8 mouse cellular contexts compared by ENCODE assay signal in genomic region chr2:28514489-28514888, GRCm38 (mm10). TPM values are rescaled to one million over a fixed set of nuclear protein-coding genes. Genes with fewer than 3 reads are reported as not detected.
A peak's percentile ranks its signal among the peaks of the same experiment; 100 is the strongest.
DNase-seq lines count a peak whose midpoint lies in the region; ATAC-seq and TF ChIP-seq lines count a peak whose summit lies in the region.

No protein-coding gene starts in this region.

- no peak overlapping the region for H3ac ChIP-seq in myocyte (ENCODE audit: control insufficient read depth, insufficient read length)

- TF ChIP-seq EP300 in heart, adult 2 months (IDR thresholded peaks at IDR 0.05; ENCODE audit: insufficient read depth, low read depth, low read length) = peak; percentile 91

- intact Hi-C loops in heart, adult 2 months (cut with DNase I) = loop anchor here (1.0 to 5.0 kb wide), 3 partner anchors 34 to 128 kb away; partner anchors contain the start of gene Tsc1

- WGBS in heart, adult 2 months = 13% methylated on average over 5 of the region's 5 CpGs
- WGBS in kidney, adult 2 months = 17% methylated on average over 5 of the region's 5 CpGs
- 15% methylated on average over 5 of the region's 5 CpGs for whole genome bisulfite sequencing in liver, embryonic 11.5 days
- whole genome bisulfite sequencing in stomach, embryonic 14.5 days = 17% methylated on average over 5 of the region's 5 CpGs

- TF ChIP-seq CTCF in heart, adult 2 months (IDR thresholded peaks at IDR 0.05) = peak; percentile 90
- peak; percentile 87 for TF ChIP-seq CTCF in kidney, adult 2 months (conservative IDR thresholded peaks at IDR 0.05; ENCODE audit: insufficient read depth, insufficient read length, low read depth, low read length)

- no peak for ATAC-seq in liver, embryonic 11.5 days (replicated peaks; ENCODE audit: low FRiP score)
- ATAC-seq in stomach, embryonic 14.5 days (ENCODE audit: insufficient number of reproducible peaks, insufficient read depth, low FRiP score, low read depth) = no peak

- H3K36me3 ChIP-seq in heart, adult 2 months (ENCODE audit: control insufficient read depth, insufficient read depth, low read length) = no peaks in the 10 kb centered on the region
- no peaks in the 10 kb centered on the region for H3K36me3 ChIP-seq in kidney, adult 2 months (ENCODE audit: control insufficient read depth, insufficient read depth, low read length)
- no peaks in the 10 kb centered on the region for H3K36me3 ChIP-seq in liver, embryonic 11.5 days (ENCODE audit: control insufficient read depth, insufficient read depth, low read length)
- no peaks in the 10 kb centered on the region for H3K36me3 ChIP-seq in myocyte (ENCODE audit: control insufficient read depth, insufficient read depth)
- no peaks in the 10 kb centered on the region for H3K36me3 ChIP-seq in stomach, embryonic 14.5 days (ENCODE audit: control insufficient read depth, insufficient read depth, low read length)

- H3K9me3 ChIP-seq in liver, embryonic 11.5 days (ENCODE audit: control insufficient read depth, low read length) = no peaks in the 10 kb centered on the region
- no peaks in the 10 kb centered on the region for H3K9me3 ChIP-seq in stomach, embryonic 14.5 days (ENCODE audit: control insufficient read depth, low read depth, low read length)

- H3K4me1 ChIP-seq in heart, adult 2 months (ENCODE audit: control insufficient read depth, insufficient read depth, low read length) = peaks cover 11% of the 10 kb centered on the region
- H3K4me1 ChIP-seq in kidney, adult 2 months (ENCODE audit: control insufficient read depth, insufficient read depth, low read length) = peaks cover 22% of the 10 kb centered on the region; the same call in 1 of the 2 replicates
- peaks cover 7% of the 10 kb centered on the region; the same call in 1 of the 2 replicates for H3K4me1 ChIP-seq in liver, embryonic 11.5 days (replicated peaks; ENCODE audit: control insufficient read depth, insufficient read depth, low read length)
- peaks cover 16% of the 10 kb centered on the region for H3K4me1 ChIP-seq in stomach, embryonic 14.5 days (ENCODE audit: control insufficient read depth, insufficient read depth, low read length)

- no peak for TF ChIP-seq POLR2A in heart, adult 2 months (IDR thresholded peaks at IDR 0.05; ENCODE audit: insufficient read depth, low read depth, low read length)
- TF ChIP-seq POLR2A in kidney, adult 2 months (IDR thresholded peaks at IDR 0.05; ENCODE audit: low read depth, low read length) = no peak
- no peak for TF ChIP-seq POLR2A in myocyte (IDR thresholded peaks at IDR 0.05; ENCODE audit: insufficient read length, low read depth)

- no peak overlapping the region for H3K4me3 ChIP-seq in heart, adult 2 months
- H3K4me3 ChIP-seq in kidney, adult 2 months (ENCODE audit: insufficient read depth, low read depth, low read length) = no peak overlapping the region
- no peak overlapping the region for H3K4me3 ChIP-seq in liver, embryonic 11.5 days (ENCODE audit: low read depth, low read length)
- peak overlapping the region; percentile 21 for H3K4me3 ChIP-seq in myocyte
- peak overlapping the region; percentile 65; the same call in 1 of the 2 replicates for H3K4me3 ChIP-seq in stomach, embryonic 14.5 days (ENCODE audit: low read depth, low read length)

- no peak overlapping the region for H3K9ac ChIP-seq in heart, adult 2 months (ENCODE audit: low read depth, low read length)
- H3K9ac ChIP-seq in liver, embryonic 11.5 days (ENCODE audit: low read depth, low read length) = no peak overlapping the region
- no peak overlapping the region; the same call in 1 of the 2 replicates for H3K9ac ChIP-seq in stomach, embryonic 14.5 days (replicated peaks; ENCODE audit: low read depth, low read length)

- no peaks in the 10 kb centered on the region for H3K79me2 ChIP-seq in heart, adult 2 months (replicated peaks; ENCODE audit: control insufficient read depth, insufficient read depth, low read length)
- H3K79me2 ChIP-seq in myocyte (ENCODE audit: control insufficient read depth, insufficient read depth) = no peaks in the 10 kb centered on the region

- DNase-seq in 3T3-L1 (ENCODE audit: low read depth, low spot score) (peak; percentile 85), adipocyte (ENCODE audit: low spot score) (peak; percentile 79)
- DNase-seq in embryo, embryonic 11.5 days (ENCODE audit: low read depth, low spot score) = peak; percentile 78
- DNase-seq in heart, adult 2 months = peak; percentile 75 to 88
- peak; percentile 84 for DNase-seq in kidney, adult 2 months
- DNase-seq in liver, embryonic 11.5 days (ENCODE audit: low spot score) = peak; percentile 75

- H3K27me3 ChIP-seq in heart, adult 2 months (ENCODE audit: control insufficient read depth, insufficient read depth, low read length) = no peaks in the 10 kb centered on the region
- no peaks in the 10 kb centered on the region for H3K27me3 ChIP-seq in kidney, adult 2 months (replicated peaks; ENCODE audit: control insufficient read depth, insufficient read depth, low read length)
- H3K27me3 ChIP-seq in liver, embryonic 11.5 days (replicated peaks; ENCODE audit: control insufficient read depth, insufficient read depth, low read length) = peaks cover 20% of the 10 kb centered on the region
- H3K27me3 ChIP-seq in myocyte (ENCODE audit: control insufficient read depth, insufficient read depth, insufficient read length) = peaks cover 14% of the 10 kb centered on the region
- no peaks in the 10 kb centered on the region for H3K27me3 ChIP-seq in stomach, embryonic 14.5 days (ENCODE audit: control insufficient read depth, insufficient read depth, low read length)

- H3K4me2 ChIP-seq in liver, embryonic 11.5 days = peak overlapping the region; percentile 94
- H3K4me2 ChIP-seq in myocyte (ENCODE audit: low read depth) = peak overlapping the region; percentile 95
- H3K4me2 ChIP-seq in stomach, embryonic 14.5 days (replicated peaks; ENCODE audit: low read depth, low read length) = peak overlapping the region; percentile 76

- no peak overlapping the region for H3K27ac ChIP-seq in heart, adult 2 months
- H3K27ac ChIP-seq in kidney, adult 2 months (ENCODE audit: insufficient read depth, low read depth, low read length) = no peak overlapping the region
- H3K27ac ChIP-seq in liver, embryonic 11.5 days (ENCODE audit: low read depth, low read length) = no peak overlapping the region
- H3K27ac ChIP-seq in stomach, embryonic 14.5 days (ENCODE audit: low read length) = no peak overlapping the region

TF ChIP-seq in myocyte, 11 proteins besides CTCF, POLR2A, EP300 and RAD21:
- TF ChIP-seq USF1 (IDR thresholded peaks at IDR 0.05; ENCODE audit: low read depth) = no peak
- TF ChIP-seq MAX (IDR thresholded peaks at IDR 0.05; ENCODE audit: low read depth) = no peak
- no peak for TF ChIP-seq TCF3 (IDR thresholded peaks at IDR 0.05; ENCODE audit: insufficient read length, low read depth)
- TF ChIP-seq MYOG (IDR thresholded peaks at IDR 0.05; ENCODE audit: control insufficient read depth in 1 of 3, insufficient read depth in 1 of 3, insufficient read length in 2 of 3, low read depth in 2 of 3) = no peak
- TF ChIP-seq TCF12 (IDR thresholded peaks at IDR 0.05; ENCODE audit: insufficient read depth, poor library complexity, severe bottlenecking) = no peak
- TF ChIP-seq REST (IDR thresholded peaks at IDR 0.05; ENCODE audit: insufficient read depth, insufficient read length) = no peak
- no peak for TF ChIP-seq E2F4 (IDR thresholded peaks at IDR 0.05; ENCODE audit: insufficient read depth)
- TF ChIP-seq POLR2AphosphoS2 (IDR thresholded peaks at IDR 0.05; ENCODE audit: insufficient read length, low read depth) = no peak
- no peak for TF ChIP-seq CEBPB (IDR thresholded peaks at IDR 0.05; ENCODE audit: insufficient read depth, poor library complexity, severe bottlenecking)
- no peak for TF ChIP-seq SRF (IDR thresholded peaks at IDR 0.05; ENCODE audit: control insufficient read depth, insufficient read length, low read depth)
- no peak for TF ChIP-seq MYOD1 (IDR thresholded peaks at IDR 0.05; ENCODE audit: control insufficient read depth in 1 of 3, insufficient read length in 2 of 3, low read depth in 2 of 3)

RNA-seq across cellular contexts. Expression of gene Ralgds, which starts 1.6 kb away (rescaled TPM):
- 10 to 100 TPM in 1 of 2 experiments, 1 to 10 TPM in 1; 9.7 to 12.2 TPM for total RNA-seq in heart, adult 2 months (2021)
- polyA plus RNA-seq in heart, adult 2 months (2012; rRNA removed) = 19.5 and 24.8 TPM in 2 replicates
- polyA plus RNA-seq in kidney, adult 2 months (2012; rRNA removed) = 24.6 and 32.3 TPM in 2 replicates
- 11.3 and 12.9 TPM in 2 replicates for polyA plus RNA-seq in liver, embryonic 11.5 days (2014; fragmentation: Nextera tagmentation; extraction: Ambion mirVana)
- polyA plus RNA-seq in myocyte (2012; fragmentation: generic; extraction: Trizol) = 24.2 TPM
- polyA plus RNA-seq in stomach, embryonic 14.5 days (2014; fragmentation: Nextera tagmentation; extraction: Ambion mirVana) = 36.2 and 38.6 TPM in 2 replicates

RNA-seq across cellular contexts. Expression of gene Gm10134, which starts 8.6 kb away (rescaled TPM):
- 1 to 10 TPM; 1.0 to 1.7 TPM for total RNA-seq in heart, adult 2 months (2021)
- polyA plus RNA-seq in heart, adult 2 months (2012; rRNA removed) = 0.47 TPM in 1 of 2 replicates, not detected in the other
- 0.33 TPM in 1 of 2 replicates, not detected in the other for polyA plus RNA-seq in kidney, adult 2 months (2012; rRNA removed)
- polyA plus RNA-seq in liver, embryonic 11.5 days (2014; fragmentation: Nextera tagmentation; extraction: Ambion mirVana) = 0.73 and 0.78 TPM in 2 replicates
- polyA plus RNA-seq in myocyte (2012; fragmentation: generic; extraction: Trizol) = not detected
- 6.6 and 7.5 TPM in 2 replicates for polyA plus RNA-seq in stomach, embryonic 14.5 days (2014; fragmentation: Nextera tagmentation; extraction: Ambion mirVana)

RNA-seq across cellular contexts. Expression of gene Gbgt1, which starts 17.8 kb away (rescaled TPM):
- total RNA-seq in heart, adult 2 months (2021) = 1 to 10 TPM; 1.8 to 2.1 TPM
- polyA plus RNA-seq in heart, adult 2 months (2012; rRNA removed) = 1.3 and 2.2 TPM in 2 replicates
- polyA plus RNA-seq in kidney, adult 2 months (2012; rRNA removed) = 1.2 and 1.3 TPM in 2 replicates
- polyA plus RNA-seq in liver, embryonic 11.5 days (2014; fragmentation: Nextera tagmentation; extraction: Ambion mirVana) = 0.22 and 0.32 TPM in 2 replicates
- not detected for polyA plus RNA-seq in myocyte (2012; fragmentation: generic; extraction: Trizol)
- polyA plus RNA-seq in stomach, embryonic 14.5 days (2014; fragmentation: Nextera tagmentation; extraction: Ambion mirVana) = 2.9 and 3.1 TPM in 2 replicates

RNA-seq across cellular contexts. Expression of gene Mrps2, which starts 46.6 kb away (rescaled TPM):
- 10 to 100 TPM; 42.1 to 43.0 TPM for total RNA-seq in heart, adult 2 months (2021)
- polyA plus RNA-seq in heart, adult 2 months (2012; rRNA removed) = 47.8 and 68.2 TPM in 2 replicates
- polyA plus RNA-seq in kidney, adult 2 months (2012; rRNA removed) = 65.7 and 72.7 TPM in 2 replicates
- polyA plus RNA-seq in liver, embryonic 11.5 days (2014; fragmentation: Nextera tagmentation; extraction: Ambion mirVana) = 68.2 and 69.3 TPM in 2 replicates
- 32.4 TPM for polyA plus RNA-seq in myocyte (2012; fragmentation: generic; extraction: Trizol)
- polyA plus RNA-seq in stomach, embryonic 14.5 days (2014; fragmentation: Nextera tagmentation; extraction: Ambion mirVana) = 58.5 and 59.3 TPM in 2 replicates

RNA-seq across cellular contexts. Expression of gene 1700007K13Rik, which starts 48.4 kb away (rescaled TPM):
- not detected for total RNA-seq in heart, adult 2 months (2021)
- polyA plus RNA-seq in heart, adult 2 months (2012; rRNA removed) = 0.94 TPM in 1 of 2 replicates, not detected in the other
- 0.86 and 1.3 TPM in 2 replicates for polyA plus RNA-seq in kidney, adult 2 months (2012; rRNA removed)
- polyA plus RNA-seq in liver, embryonic 11.5 days (2014; fragmentation: Nextera tagmentation; extraction: Ambion mirVana) = 0.29 TPM in 1 of 2 replicates, not detected in the other
- polyA plus RNA-seq in myocyte (2012; fragmentation: generic; extraction: Trizol) = 0.43 TPM
- 1.1 and 1.4 TPM in 2 replicates for polyA plus RNA-seq in stomach, embryonic 14.5 days (2014; fragmentation: Nextera tagmentation; extraction: Ambion mirVana)

Comparison
In these comparisons a context has a peak if more than half of its experiments do, and no peak if none do; other contexts are left out.
1. H3K4me3 ChIP-seq: peak in myocyte (single experiment) and stomach, embryonic 14.5 days (single experiment); none in heart, adult 2 months (single experiment), kidney, adult 2 months (single experiment) and liver, embryonic 11.5 days (single experiment).
2. Peak in every context shown above with its lines, with median percentiles within 50 percentile points of each other: DNase-seq and H3K4me2 ChIP-seq.